Mouse (Mus musculus) embryonic facial prominence, embryonic 12.5 days (tissue): ENCODE measurements around the gene Pknox2. TPM values are rescaled to one million over a fixed set of nuclear protein-coding genes. Genes with fewer than 3 reads are reported as not detected.
A peak's percentile ranks its signal among the peaks of the same experiment; 100 is the strongest.

Experiments used
- ATAC-seq: fragments of 200-750 bp; cut with Nextera tagmentation; 2 replicates; pipeline ENCODE4 v1.8.0; 2017; ENCODE audit not compliant: insufficient number of reproducible peaks, insufficient read depth, low FRiP score, low TSS enrichment
- H3K27ac ChIP-seq: fragments of 300-500 bp; sonication (generic); 2 replicates; pipeline ENCODE4 v1.5.1; 2016; ENCODE audit warnings: mild to moderate bottlenecking
- H3K27me3 ChIP-seq: fragments of 300-500 bp; sonication (generic); 2 replicates; pipeline ENCODE4 v1.6.1; 2016; ENCODE audit warnings: mild to moderate bottlenecking, moderate library complexity
- H3K36me3 ChIP-seq: fragments of 300-500 bp; sonication (generic); 2 replicates; pipeline ENCODE4 v1.6.1; 2016; ENCODE audit warnings: mild to moderate bottlenecking
- H3K4me1 ChIP-seq: fragments of 300-500 bp; sonication (generic); 2 replicates; pipeline ENCODE4 v1.6.1; 2016
- H3K4me2 ChIP-seq: fragments of 300-500 bp; sonication (generic); replicated peaks from 2 replicates; pipeline ENCODE4 v1.6.1; 2016; ENCODE audit warnings: mild to moderate bottlenecking, moderate library complexity
- H3K4me3 ChIP-seq: fragments of 300-500 bp; sonication (generic); 2 replicates; pipeline ENCODE4 v1.5.1; 2016; ENCODE audit warnings: mild to moderate bottlenecking
- H3K9ac ChIP-seq: fragments of 300-500 bp; sonication (generic); 2 replicates; pipeline ENCODE4 v1.6.1; 2016; ENCODE audit warnings: mild to moderate bottlenecking, moderate library complexity
- H3K9me3 ChIP-seq: fragments of 300-500 bp; sonication (generic); 2 replicates; pipeline ENCODE4 v1.6.1; 2016; ENCODE audit warnings: mild to moderate bottlenecking, moderate library complexity
- WGBS: fragments of 180-500 bp; shearing (Covaris S2); methylation state at CpG from one replicate; pipeline ENCODE4 v1.1.7; 2016; 5-methylcytosine and 5-hydroxymethylcytosine counted together
- polyA plus RNA-seq: library from polyadenylated mRNA; unstranded; fragments of >200 nt; fragmentation: Nextera tagmentation; extraction: Ambion mirVana; gene quantifications from 2 replicates; pipeline ENCODE4 v1.2.1, GENCODE M21; 2016

Gene Pknox2
- polyA plus RNA-seq, 1 experiment from 2014 or later: 20.8 TPM

- H3K4me1 ChIP-seq: no peaks in the 10 kb centered on the region
- WGBS: 86% methylated on average over 8 of the region's 8 CpGs
- ATAC-seq: no peak
- H3K27ac ChIP-seq: no peak overlapping the region
- H3K4me2 ChIP-seq: no peak overlapping the region
- H3K4me3 ChIP-seq: no peak overlapping the region
- H3K9ac ChIP-seq: no peak overlapping the region
- no peaks in the 10 kb centered on the region for H3K27me3 ChIP-seq
- H3K36me3 ChIP-seq: no peaks in the 10 kb centered on the region
- no peaks in the 10 kb centered on the region for H3K9me3 ChIP-seq
Observed at GRCm38 (mm10) chr9:37066732-37067472, 80.3 kb downstream of the Pknox2 start.

DNA sequence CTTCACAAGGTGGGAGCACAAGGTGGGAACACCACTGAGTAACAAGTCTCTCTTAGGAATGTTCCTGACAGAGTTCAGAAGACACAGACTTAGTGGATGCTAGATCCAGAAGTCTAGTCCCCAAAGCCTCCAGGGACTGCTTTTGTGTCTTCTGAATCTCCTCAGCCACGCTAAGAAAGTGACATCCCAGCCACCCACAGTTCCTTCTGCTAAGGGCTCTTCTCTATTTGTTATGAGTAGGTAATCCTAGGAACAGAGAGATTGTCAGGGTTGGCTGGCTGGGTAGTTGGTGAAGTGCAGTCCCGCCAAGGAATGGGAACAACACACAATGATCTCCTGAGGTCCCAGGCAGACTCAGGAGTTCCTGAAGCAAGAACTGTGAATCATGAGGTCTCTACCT, 85.6 kb downstream of the Pknox2 start:
- H3K9ac ChIP-seq: no peak overlapping the region
- H3K4me3 ChIP-seq: no peak overlapping the region
- no peak overlapping the region for H3K4me2 ChIP-seq
- no peaks in the 10 kb centered on the region for H3K27me3 ChIP-seq
- no peak for ATAC-seq
- no peaks in the 10 kb centered on the region for H3K9me3 ChIP-seq
- no peak overlapping the region for H3K27ac ChIP-seq
- peaks cover 5% of the 10 kb centered on the region; the same call in 1 of the 2 replicates for H3K4me1 ChIP-seq
- 64% methylated on average over 2 of the region's 2 CpGs for WGBS
- H3K36me3 ChIP-seq: no peaks in the 10 kb centered on the region

- Histone ChIP-seq H3K27me3 (no peaks in the 10 kb centered on the region), H3K9ac (no peak overlapping the region), H3K36me3 (no peaks in the 10 kb centered on the region), H3K4me3 (no peak overlapping the region), H3K4me1 (peaks cover 37% of the 10 kb centered on the region), H3K4me2 (peak overlapping the region; percentile 45), H3K27ac (peak overlapping the region; percentile 87), H3K9me3 (no peaks in the 10 kb centered on the region)
- no peak for ATAC-seq
- WGBS: 12% methylated on average over 5 of the region's 5 CpGs
Observed at GRCm38 (mm10) chr9:37054703-37055102, 92.5 kb downstream of the Pknox2 start.

- H3K27ac ChIP-seq: peak overlapping the region; percentile 87
- no peaks in the 10 kb centered on the region for H3K9me3 ChIP-seq
- no peaks in the 10 kb centered on the region for H3K27me3 ChIP-seq
- no peaks in the 10 kb centered on the region for H3K36me3 ChIP-seq
- ATAC-seq: peak; percentile 87
- H3K9ac ChIP-seq: no peak overlapping the region; the same call in 1 of the 2 replicates
- peak overlapping the region; percentile 45 for H3K4me2 ChIP-seq
- WGBS: 9% methylated on average over 21 of the region's 21 CpGs
- peaks cover 39% of the 10 kb centered on the region for H3K4me1 ChIP-seq
- H3K4me3 ChIP-seq: 0 out of 2 replicates have a peak overlapping the region, but pooled peaks have one; percentile 8
Observed at GRCm38 (mm10) chr9:37053601-37054512, 93.3 kb downstream of the Pknox2 start.

DNA sequence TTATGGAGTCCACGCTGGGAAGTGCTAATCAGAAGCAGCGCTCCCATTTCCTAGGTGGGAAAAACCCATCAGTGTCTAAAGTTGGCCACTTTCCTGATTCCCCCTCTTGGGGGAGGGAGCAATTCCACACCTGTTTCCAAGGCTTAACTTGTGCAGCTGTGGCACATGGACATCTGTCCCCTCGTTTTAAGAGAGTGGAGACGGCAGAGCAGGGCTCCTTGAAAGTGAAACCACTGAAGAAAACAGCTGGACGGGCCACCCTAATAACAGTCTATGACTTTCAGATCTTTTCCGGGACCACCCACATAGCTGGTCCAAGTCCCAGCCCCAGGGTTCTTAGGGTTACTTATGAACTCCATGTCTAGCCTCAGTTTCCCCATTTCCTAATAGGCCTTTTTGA, 94.2 kb downstream of the Pknox2 start:
- no peak overlapping the region for H3K4me3 ChIP-seq
- H3K9ac ChIP-seq: no peak overlapping the region
- peaks cover 36% of the 10 kb centered on the region for H3K4me1 ChIP-seq
- no peaks in the 10 kb centered on the region for H3K9me3 ChIP-seq
- H3K27ac ChIP-seq: peak overlapping the region; percentile 87
- ATAC-seq: no peak
- peak overlapping the region; percentile 2; the same call in 1 of the 2 replicates for H3K4me2 ChIP-seq
- 25% methylated on average over 6 of the region's 6 CpGs for WGBS
- H3K36me3 ChIP-seq: no peaks in the 10 kb centered on the region
- no peaks in the 10 kb centered on the region for H3K27me3 ChIP-seq

DNA sequence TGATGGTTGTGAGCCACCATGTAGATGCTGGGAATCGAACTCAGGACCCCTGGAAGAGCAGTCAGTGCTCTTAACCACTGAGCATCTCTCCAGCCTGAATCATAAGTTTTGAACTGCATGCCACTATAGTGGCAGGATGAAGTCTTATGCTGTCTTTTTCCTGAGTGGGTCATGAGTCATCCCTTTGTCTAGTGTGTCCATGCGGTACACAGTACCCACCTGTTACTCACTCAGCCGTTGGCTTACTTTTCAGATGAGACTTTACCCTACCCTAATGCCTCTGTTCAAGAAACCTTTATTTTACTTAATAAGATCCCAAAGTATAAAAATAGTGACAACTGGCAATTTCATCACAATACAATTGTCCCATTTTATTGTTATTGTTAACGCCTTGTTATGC, 95.5 kb downstream of the Pknox2 start:
- no peak overlapping the region for H3K9ac ChIP-seq
- no peak overlapping the region for H3K27ac ChIP-seq
- WGBS: 96% methylated on average over 4 of the region's 4 CpGs
- no peaks in the 10 kb centered on the region for H3K9me3 ChIP-seq
- H3K4me2 ChIP-seq: no peak overlapping the region
- no peak for ATAC-seq
- H3K36me3 ChIP-seq: no peaks in the 10 kb centered on the region
- peaks cover 34% of the 10 kb centered on the region for H3K4me1 ChIP-seq
- H3K4me3 ChIP-seq: no peak overlapping the region
- H3K27me3 ChIP-seq: no peaks in the 10 kb centered on the region

- H3K4me3 ChIP-seq: no peak overlapping the region
- no peaks in the 10 kb centered on the region for H3K9me3 ChIP-seq
- H3K9ac ChIP-seq: no peak overlapping the region
- peaks cover 3% of the 10 kb centered on the region; the same call in 1 of the 2 replicates for H3K4me1 ChIP-seq
- no peaks in the 10 kb centered on the region for H3K27me3 ChIP-seq
- H3K27ac ChIP-seq: no peak overlapping the region
- H3K36me3 ChIP-seq: no peaks in the 10 kb centered on the region
- no peak for ATAC-seq
- H3K4me2 ChIP-seq: no peak overlapping the region
- 56% methylated on average over 5 of the region's 5 CpGs for WGBS
Observed at GRCm38 (mm10) chr9:37047490-37047889, 99.7 kb downstream of the Pknox2 start.

GRCm38 (mm10) chr9:37045875-37046274, 101.3 kb downstream of the Pknox2 start:
- Histone ChIP-seq H3K9me3 (no peaks in the 10 kb centered on the region), H3K4me2 (no peak overlapping the region), H3K4me1 (0 out of 2 replicates have a peak, but pooled peaks cover 3% of the 10 kb centered on the region), H3K36me3 (no peaks in the 10 kb centered on the region), H3K27ac (no peak overlapping the region), H3K4me3 (no peak overlapping the region), H3K27me3 (no peaks in the 10 kb centered on the region), H3K9ac (no peak overlapping the region)
- no peak for ATAC-seq
- 80% methylated on average over 1 of the region's 1 CpGs for WGBS

DNA sequence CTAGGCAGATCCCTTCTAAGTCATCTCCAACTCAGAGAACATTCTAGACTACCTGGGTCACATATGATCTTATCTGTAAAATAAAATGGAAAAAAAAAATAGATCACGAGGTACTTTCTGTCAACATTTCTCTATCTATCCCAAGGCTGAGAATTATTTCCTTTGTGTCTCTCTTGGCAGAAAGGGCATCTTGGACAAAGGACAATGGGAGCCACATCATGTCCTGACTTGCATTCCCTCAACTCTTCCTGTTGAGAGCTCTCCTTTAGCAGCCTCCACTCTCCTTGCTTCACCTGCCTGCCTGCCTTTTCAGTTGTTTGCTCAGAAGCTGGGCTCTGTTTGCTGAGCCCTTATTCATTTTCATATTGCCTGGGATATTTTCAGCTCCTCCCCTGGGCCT, 103.0 kb downstream of the Pknox2 start:
- Histone ChIP-seq H3K4me2 (no peak overlapping the region), H3K9ac (no peak overlapping the region), H3K27ac (no peak overlapping the region), H3K9me3 (no peaks in the 10 kb centered on the region), H3K4me1 (0 out of 2 replicates have a peak, but pooled peaks cover under 1% of the 10 kb centered on the region), H3K36me3 (no peaks in the 10 kb centered on the region), H3K4me3 (no peak overlapping the region), H3K27me3 (no peaks in the 10 kb centered on the region)
- no peak for ATAC-seq
- WGBS: 73% methylated on average over 1 of the region's 1 CpGs

GRCm38 (mm10) chr9:37038859-37039258, 108.3 kb downstream of the Pknox2 start:
- no peaks in the 10 kb centered on the region for H3K27me3 ChIP-seq
- H3K4me2 ChIP-seq: no peak overlapping the region
- no peak overlapping the region for H3K27ac ChIP-seq
- H3K9ac ChIP-seq: no peak overlapping the region
- ATAC-seq: no peak
- no peaks in the 10 kb centered on the region for H3K36me3 ChIP-seq
- H3K4me1 ChIP-seq: peaks cover 30% of the 10 kb centered on the region
- H3K4me3 ChIP-seq: no peak overlapping the region
- WGBS: 85% methylated on average over 3 of the region's 3 CpGs
- no peaks in the 10 kb centered on the region for H3K9me3 ChIP-seq

DNA sequence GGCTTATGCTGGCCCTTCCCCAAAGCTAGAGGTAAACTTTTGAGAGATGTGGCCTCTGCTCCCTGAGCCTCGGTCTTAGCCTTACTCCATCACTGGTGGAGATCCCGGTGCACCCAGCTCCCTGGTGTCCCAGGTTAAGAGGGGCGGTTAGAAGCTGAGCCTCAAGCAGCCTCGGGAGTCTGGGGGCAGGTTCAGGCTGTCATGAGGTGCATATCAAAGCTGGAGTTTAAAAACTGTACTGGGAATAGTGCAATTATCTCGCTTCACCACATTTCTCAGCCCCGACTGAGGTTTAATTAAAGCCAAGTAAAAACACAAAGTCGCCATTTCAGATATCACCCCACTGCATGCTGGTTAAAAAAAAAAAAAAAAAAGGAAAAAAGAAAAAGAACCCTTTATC, 108.8 kb downstream of the Pknox2 start:
- Histone ChIP-seq H3K9me3 (no peaks in the 10 kb centered on the region), H3K4me2 (no peak overlapping the region), H3K27ac (0 out of 2 replicates have a peak overlapping the region, but pooled peaks have one; percentile 4), H3K4me3 (no peak overlapping the region), H3K36me3 (no peaks in the 10 kb centered on the region), H3K27me3 (no peaks in the 10 kb centered on the region), H3K9ac (no peak overlapping the region), H3K4me1 (peaks cover 31% of the 10 kb centered on the region)
- WGBS: 37% methylated on average over 7 of the region's 7 CpGs
- no peak for ATAC-seq
